16 mouse cellular contexts compared by ENCODE assay signal in genomic region chr7:5083325-5084105, GRCm38 (mm10). TPM values are rescaled to one million over a fixed set of nuclear protein-coding genes. Genes with fewer than 3 reads are reported as not detected.
DNase-seq lines count a peak whose midpoint lies in the region; ATAC-seq lines count a peak whose summit lies in the region.
"Had no signal": no experiment of that assay in that cellular context is flagged by ENCODE, and none has a peak within 500 bp of the region (broad histone marks: within the 10 kb centered on the region; RNA-seq: fewer than 3 reads in every experiment).

No protein-coding gene starts in this region.

- no peaks in the 10 kb centered on the region for H3K9me3 ChIP-seq in heart, embryonic 15.5 days (replicated peaks)
- no peaks in the 10 kb centered on the region for H3K9me3 ChIP-seq in hindbrain, embryonic 12.5 days (replicated peaks)
- H3K9me3 ChIP-seq: embryonic facial prominence, embryonic 10.5 days; forebrain, embryonic 15.5 days; midbrain, embryonic 12.5 days had no signal

- no peak for DNase-seq in heart, postnatal 36 days
- peak; percentile 91 for DNase-seq in A20 (ENCODE audit: low read depth, low spot score)
- DNase-seq in left cerebral cortex, postnatal 10 days (ENCODE audit: extremely low spot score in 1 of 2, low spot score in 2 of 2) = no peak
- no peak for DNase-seq in adrenal gland, adult 8-10 months

- 0 out of 2 replicates have a peak overlapping the region, but pooled peaks have one; percentile 11 for H3K27ac ChIP-seq in heart, embryonic 15.5 days
- peak overlapping the region; percentile 89 for H3K27ac ChIP-seq in macrophage
- H3K27ac ChIP-seq in hindbrain, embryonic 12.5 days = no peak overlapping the region
- H3K27ac ChIP-seq: embryonic facial prominence, embryonic 10.5 days; forebrain, embryonic 15.5 days; midbrain, embryonic 12.5 days had no signal

- no peak overlapping the region for H3K4me2 ChIP-seq in heart, embryonic 15.5 days
- no peak overlapping the region for H3K4me2 ChIP-seq in hindbrain, embryonic 12.5 days (replicated peaks)
- H3K4me2 ChIP-seq: forebrain, embryonic 15.5 days; midbrain, embryonic 12.5 days had no signal

- H3K9ac ChIP-seq in heart, embryonic 15.5 days = no peak overlapping the region
- no peak overlapping the region for H3K9ac ChIP-seq in hindbrain, embryonic 12.5 days
- H3K9ac ChIP-seq: forebrain, embryonic 15.5 days; midbrain, embryonic 12.5 days had no signal

- H3K4me3 ChIP-seq in heart, embryonic 15.5 days = no peak overlapping the region
- H3K4me3 ChIP-seq in macrophage (ENCODE audit: inconsistent target) = no peak overlapping the region; the same call in 1 of the 2 replicates
- no peak overlapping the region for H3K4me3 ChIP-seq in hindbrain, embryonic 12.5 days
- H3K4me3 ChIP-seq: embryonic facial prominence, embryonic 10.5 days; forebrain, embryonic 15.5 days; midbrain, embryonic 12.5 days had no signal

- ATAC-seq in heart, embryonic 15.5 days (replicated peaks; ENCODE audit: insufficient number of reproducible peaks, insufficient read depth, low FRiP score, low read depth) = no peak
- ATAC-seq in granulocyte monocyte progenitor cell, adult 5-6 weeks (replicated peaks; ENCODE audit: poor library complexity, severe bottlenecking) = peak; percentile 63
- ATAC-seq in hindbrain, embryonic 12.5 days (ENCODE audit: low FRiP score) = no peak
- ATAC-seq: CD4-positive, CD25-positive, alpha-beta regulatory T cell, adult 4 months; forebrain, embryonic 15.5 days; hindbrain, embryonic 16.5 days had no signal

- peaks cover 31% of the 10 kb centered on the region for H3K4me1 ChIP-seq in heart, embryonic 15.5 days (replicated peaks)
- peaks cover 19% of the 10 kb centered on the region for H3K4me1 ChIP-seq in hindbrain, embryonic 12.5 days

- intact Hi-C loops in heart, postnatal 36 days (cut with DNase I) = loop anchor here (5.0 kb wide), 1 partner anchor 44 kb away; the partner anchor contains the start of gene Rasl2-9
- intact Hi-C loops in left cerebral cortex, postnatal 10 days (cut with DNase I) = loop anchor here (10.0 kb wide), 1 partner anchor 1091 kb away; the partner anchor contains the start of gene Zfp444

- peaks cover 30% of the 10 kb centered on the region for H3K36me3 ChIP-seq in heart, embryonic 15.5 days
- H3K36me3 ChIP-seq in macrophage (ENCODE audit: inconsistent target) = peaks cover 17% of the 10 kb centered on the region; the same call in 1 of the 2 replicates
- peaks cover 33% of the 10 kb centered on the region for H3K36me3 ChIP-seq in hindbrain, embryonic 12.5 days

- H3K27me3 ChIP-seq in heart, embryonic 15.5 days = no peaks in the 10 kb centered on the region
- no peaks in the 10 kb centered on the region for H3K27me3 ChIP-seq in hindbrain, embryonic 12.5 days
- H3K27me3 ChIP-seq: forebrain, embryonic 15.5 days; midbrain, embryonic 12.5 days had no signal

- 88% methylated on average over 18 of the region's 18 CpGs for WGBS in heart, embryonic 15.5 days
- 73% methylated on average over 18 of the region's 18 CpGs for WGBS in macrophage (ENCODE audit: missing documents)
- WGBS in hindbrain, embryonic 12.5 days = 92% methylated on average over 18 of the region's 18 CpGs

- H3K79me2 ChIP-seq in macrophage (ENCODE audit: inconsistent target) = peaks cover 81% of the 10 kb centered on the region

RNA-seq across cellular contexts. Expression of gene Epn1, which starts 3.5 kb away (rescaled TPM):
- polyA plus RNA-seq in heart, embryonic 15.5 days (2015; fragmentation: Nextera tagmentation; extraction: Ambion mirVana) = 43.1 and 57.0 TPM in 2 replicates
- total RNA-seq in heart, postnatal 36 days (2021) = 100 to 1,000 TPM; 176 to 184 TPM
- 56.6 and 57.4 TPM in 2 replicates for total RNA-seq in granulocyte monocyte progenitor cell, adult 5-6 weeks (2014; fragmentation: Nextera tagmentation)
- 34.4 and 62.6 TPM in 2 replicates for total RNA-seq in granulocyte monocyte progenitor cell, adult 5-6 weeks (2017)
- total RNA-seq in macrophage (2018; cell fraction: chromatin; rRNA removed) = 100 to 1,000 TPM in 13 of 26 experiments, 10 to 100 TPM in 13; 39.2 to 176 (median 99.5) TPM
- total RNA-seq in macrophage (2018; cell fraction: cytosol; rRNA removed) = 100 to 1,000 TPM in 25 of 26 experiments, 10 to 100 TPM in 1; 88.5 to 168 (median 131) TPM
- total RNA-seq in macrophage (2018; cell fraction: nucleus; rRNA removed) = 100 to 1,000 TPM in 16 of 26 experiments, 10 to 100 TPM in 10; 52.8 to 179 (median 117) TPM
- 84.6 to 130 TPM (median 119 TPM) in 3 replicates for polyA plus RNA-seq in macrophage (2018)
- 74.5 and 79.6 TPM in 2 replicates for polyA plus RNA-seq in hindbrain, embryonic 12.5 days (2016; fragmentation: Nextera tagmentation; extraction: Ambion mirVana)
- 100 to 1,000 TPM; 387 to 408 TPM for total RNA-seq in left cerebral cortex, postnatal 10 days (2021)
- 100 to 1,000 TPM; 124 to 175 (median 142) TPM for total RNA-seq in adrenal gland, adult 8-10 months (2022)

RNA-seq across cellular contexts. Expression of gene U2af2, which starts 21.6 kb away (rescaled TPM):
- polyA plus RNA-seq in heart, embryonic 15.5 days (2015; fragmentation: Nextera tagmentation; extraction: Ambion mirVana) = 63.0 and 78.8 TPM in 2 replicates
- total RNA-seq in heart, postnatal 36 days (2021) = 10 to 100 TPM; 62.4 to 70.8 TPM
- 204 and 227 TPM in 2 replicates for total RNA-seq in granulocyte monocyte progenitor cell, adult 5-6 weeks (2014; fragmentation: Nextera tagmentation)
- 253 and 265 TPM in 2 replicates for total RNA-seq in granulocyte monocyte progenitor cell, adult 5-6 weeks (2017)
- total RNA-seq in macrophage (2018; cell fraction: chromatin; rRNA removed) = 100 to 1,000 TPM; 468 to 929 (median 653) TPM
- 100 to 1,000 TPM in 13 of 26 experiments, 10 to 100 TPM in 13; 71.7 to 122 (median 101) TPM for total RNA-seq in macrophage (2018; cell fraction: cytosol; rRNA removed)
- 100 to 1,000 TPM; 190 to 472 (median 318) TPM for total RNA-seq in macrophage (2018; cell fraction: nucleus; rRNA removed)
- polyA plus RNA-seq in macrophage (2018) = 93.4 to 180 TPM (median 101 TPM) in 3 replicates
- polyA plus RNA-seq in hindbrain, embryonic 12.5 days (2016; fragmentation: Nextera tagmentation; extraction: Ambion mirVana) = 136 and 138 TPM in 2 replicates
- total RNA-seq in left cerebral cortex, postnatal 10 days (2021) = 100 to 1,000 TPM; 170 to 172 TPM
- total RNA-seq in adrenal gland, adult 8-10 months (2022) = 100 to 1,000 TPM; 135 to 214 (median 168) TPM

RNA-seq across cellular contexts. Expression of gene Zfp580, which starts 32.2 kb away (rescaled TPM):
- 14.7 and 17.2 TPM in 2 replicates for polyA plus RNA-seq in heart, embryonic 15.5 days (2015; fragmentation: Nextera tagmentation; extraction: Ambion mirVana)
- 1 to 10 TPM; 5.6 to 5.7 TPM for total RNA-seq in heart, postnatal 36 days (2021)
- 1.3 and 7.3 TPM in 2 replicates for total RNA-seq in granulocyte monocyte progenitor cell, adult 5-6 weeks (2014; fragmentation: Nextera tagmentation)
- total RNA-seq in granulocyte monocyte progenitor cell, adult 5-6 weeks (2017) = 1.2 and 1.3 TPM in 2 replicates
- total RNA-seq in macrophage (2018; cell fraction: chromatin; rRNA removed) = 1 to 10 TPM in 8 of 26 experiments, under 1 TPM in 4, not detected in 14; 0.45 to 3.4 (median 1.2) TPM
- 1 to 10 TPM in 25 of 26 experiments, under 1 TPM in 1; 0.93 to 4.2 (median 2.2) TPM for total RNA-seq in macrophage (2018; cell fraction: cytosol; rRNA removed)
- 1 to 10 TPM in 13 of 26 experiments, under 1 TPM in 5, not detected in 8; 0.53 to 2.7 (median 1.6) TPM for total RNA-seq in macrophage (2018; cell fraction: nucleus; rRNA removed)
- polyA plus RNA-seq in macrophage (2018) = 2.0 TPM in 3 replicates
- polyA plus RNA-seq in hindbrain, embryonic 12.5 days (2016; fragmentation: Nextera tagmentation; extraction: Ambion mirVana) = 45.4 and 51.8 TPM in 2 replicates
- 10 to 100 TPM; 68.9 to 71.0 TPM for total RNA-seq in left cerebral cortex, postnatal 10 days (2021)
- 1 to 10 TPM; 5.4 to 9.7 (median 8.5) TPM for total RNA-seq in adrenal gland, adult 8-10 months (2022)

RNA-seq across cellular contexts. Expression of gene Rfpl4, which starts 33.2 kb away (rescaled TPM):
- polyA plus RNA-seq in heart, embryonic 15.5 days (2015; fragmentation: Nextera tagmentation; extraction: Ambion mirVana) = not detected in 2 replicates
- not detected for total RNA-seq in heart, postnatal 36 days (2021)
- not detected in 2 replicates for total RNA-seq in granulocyte monocyte progenitor cell, adult 5-6 weeks (2014; fragmentation: Nextera tagmentation)
- not detected in 2 replicates for total RNA-seq in granulocyte monocyte progenitor cell, adult 5-6 weeks (2017)
- total RNA-seq in macrophage (2018; cell fraction: chromatin; rRNA removed) = not detected
- not detected for total RNA-seq in macrophage (2018; cell fraction: cytosol; rRNA removed)
- not detected for total RNA-seq in macrophage (2018; cell fraction: nucleus; rRNA removed)
- not detected in 3 replicates for polyA plus RNA-seq in macrophage (2018)
- polyA plus RNA-seq in hindbrain, embryonic 12.5 days (2016; fragmentation: Nextera tagmentation; extraction: Ambion mirVana) = not detected in 2 replicates
- total RNA-seq in left cerebral cortex, postnatal 10 days (2021) = not detected
- total RNA-seq in adrenal gland, adult 8-10 months (2022) = under 1 TPM in 3 of 4 experiments, not detected in 1; 0.31 to 0.54 (median 0.31) TPM
- total RNA-seq: heart, adult 8-10 months; left cerebral cortex, adult 8-10 months had no signal
- polyA plus RNA-seq: embryonic facial prominence, embryonic 10.5 days; forebrain, embryonic 15.5 days; hindbrain, embryonic 16.5 days; midbrain, embryonic 12.5 days; neural tube, embryonic 14.5 days had no signal

RNA-seq across cellular contexts. Expression of gene Rasl2-9, which starts 42.2 kb away (rescaled TPM):
- 1.3 and 1.7 TPM in 2 replicates for polyA plus RNA-seq in heart, embryonic 15.5 days (2015; fragmentation: Nextera tagmentation; extraction: Ambion mirVana)
- total RNA-seq in heart, postnatal 36 days (2021) = 1 to 10 TPM; 6.2 to 6.9 TPM
- 2.0 TPM in 1 of 2 replicates, not detected in the other for total RNA-seq in granulocyte monocyte progenitor cell, adult 5-6 weeks (2014; fragmentation: Nextera tagmentation)
- not detected in 2 replicates for total RNA-seq in granulocyte monocyte progenitor cell, adult 5-6 weeks (2017)
- total RNA-seq in macrophage (2018; cell fraction: chromatin; rRNA removed) = 1 to 10 TPM in 2 of 26 experiments, under 1 TPM in 1, not detected in 23; 0.98 to 1.5 (median 1.1) TPM
- total RNA-seq in macrophage (2018; cell fraction: cytosol; rRNA removed) = under 1 TPM in 23 of 26 experiments, not detected in 3; 0.10 to 0.69 (median 0.36) TPM
- total RNA-seq in macrophage (2018; cell fraction: nucleus; rRNA removed) = 1 to 10 TPM in 4 of 26 experiments, under 1 TPM in 4, not detected in 18; 0.56 to 2.1 (median 1.1) TPM
- polyA plus RNA-seq in macrophage (2018) = 0.32 to 1.4 TPM (median 0.40 TPM) in 3 replicates
- polyA plus RNA-seq in hindbrain, embryonic 12.5 days (2016; fragmentation: Nextera tagmentation; extraction: Ambion mirVana) = 0.31 and 0.41 TPM in 2 replicates
- total RNA-seq in left cerebral cortex, postnatal 10 days (2021) = under 1 TPM in 1 of 2 experiments, not detected in 1; 0.71 TPM
- total RNA-seq in adrenal gland, adult 8-10 months (2022) = 1 to 10 TPM in 2 of 4 experiments, under 1 TPM in 2; 0.32 to 2.0 (median 1.1) TPM
- polyA plus RNA-seq: forebrain, embryonic 15.5 days had no signal

Comparison
In these comparisons a context has a peak if more than half of its experiments do, and no peak if none do; other contexts are left out.
1. RNA of gene Zfp580, which starts 32.2 kb away (total RNA-seq): 68.9 to 71.0 TPM in left cerebral cortex, postnatal 10 days; 5.4 to 9.7 TPM in adrenal gland, adult 8-10 months, 5.6 to 5.7 TPM in heart, postnatal 36 days and 1.2 to 7.3 TPM in granulocyte monocyte progenitor cell, adult 5-6 weeks; every median in the first group is over 4 times any median in the second.